Mouse (Mus musculus) urinary bladder, postnatal 4 days (tissue): Measurements from ENCODE around the gene Vwce.

Experiments
- DNase-seq, 2 experiments: peaks; one replicate each; pipeline ENCODE4 v3.0.0; 2021 to 2022; ENCODE audit warnings: low spot score in 2 of 2

Gene Vwce

DNA sequence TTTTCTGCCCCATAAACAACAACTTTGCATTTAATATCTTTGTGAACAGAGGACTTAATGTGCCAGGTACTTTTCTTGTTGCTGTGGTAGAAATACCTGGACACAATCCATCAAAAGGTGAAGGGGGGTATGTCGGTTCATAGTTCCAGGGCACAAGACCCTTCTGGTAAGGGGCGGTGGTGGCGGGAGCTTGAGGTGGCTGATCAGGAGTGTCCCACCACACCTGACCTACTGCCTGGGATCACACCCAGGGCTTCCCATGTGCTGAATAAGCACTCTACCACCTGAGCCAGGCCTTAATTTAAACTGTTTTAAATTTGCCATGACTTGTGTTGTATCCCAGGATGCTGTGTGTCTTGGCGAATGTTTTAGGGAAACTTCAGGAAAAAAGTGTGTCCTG, 57.1 kb downstream of the Vwce start:
- DNase-seq = no peak

DNA sequence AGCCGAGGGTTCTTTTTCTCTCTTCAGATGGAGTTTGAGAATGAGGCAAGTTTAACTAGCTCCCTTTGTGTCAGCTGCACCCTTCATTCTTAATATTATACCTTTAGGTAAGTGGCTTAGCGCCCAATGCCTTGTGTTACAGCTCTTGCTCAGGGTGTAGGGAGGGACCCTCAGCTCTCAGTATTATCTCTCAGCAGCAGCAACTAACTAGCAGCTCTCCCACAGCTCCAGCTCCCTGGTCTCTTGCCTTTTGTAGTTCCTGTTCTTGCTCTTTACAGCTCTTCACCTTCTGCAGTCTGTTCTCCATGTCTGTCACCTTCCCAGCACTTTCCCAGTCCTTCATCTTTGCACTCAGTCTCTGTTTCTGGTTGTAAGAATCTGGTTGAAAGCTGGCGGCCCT, 57.6 kb downstream of the Vwce start:
- DNase-seq = no peak

DNA sequence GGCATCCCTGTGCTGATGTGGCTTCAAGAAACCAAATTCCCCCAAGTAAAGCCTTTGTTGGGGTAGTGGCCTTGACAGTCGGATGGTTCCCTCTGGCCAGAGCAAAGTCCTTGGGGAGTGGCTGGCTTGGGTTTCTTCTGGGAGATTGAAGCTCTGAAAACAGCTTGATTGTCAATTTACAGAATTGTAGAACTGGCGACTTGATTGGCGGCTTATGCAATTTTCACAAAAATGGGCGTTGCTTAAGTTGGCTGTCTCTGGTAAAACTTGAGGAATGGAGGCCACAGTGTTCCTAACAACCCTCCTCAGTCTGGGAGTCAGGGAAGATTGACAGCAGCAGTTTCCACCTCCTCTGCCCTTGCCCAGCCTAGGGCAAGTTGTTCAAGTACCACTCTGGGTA, 58.3 kb downstream of the Vwce start:
- no peak for DNase-seq

DNA sequence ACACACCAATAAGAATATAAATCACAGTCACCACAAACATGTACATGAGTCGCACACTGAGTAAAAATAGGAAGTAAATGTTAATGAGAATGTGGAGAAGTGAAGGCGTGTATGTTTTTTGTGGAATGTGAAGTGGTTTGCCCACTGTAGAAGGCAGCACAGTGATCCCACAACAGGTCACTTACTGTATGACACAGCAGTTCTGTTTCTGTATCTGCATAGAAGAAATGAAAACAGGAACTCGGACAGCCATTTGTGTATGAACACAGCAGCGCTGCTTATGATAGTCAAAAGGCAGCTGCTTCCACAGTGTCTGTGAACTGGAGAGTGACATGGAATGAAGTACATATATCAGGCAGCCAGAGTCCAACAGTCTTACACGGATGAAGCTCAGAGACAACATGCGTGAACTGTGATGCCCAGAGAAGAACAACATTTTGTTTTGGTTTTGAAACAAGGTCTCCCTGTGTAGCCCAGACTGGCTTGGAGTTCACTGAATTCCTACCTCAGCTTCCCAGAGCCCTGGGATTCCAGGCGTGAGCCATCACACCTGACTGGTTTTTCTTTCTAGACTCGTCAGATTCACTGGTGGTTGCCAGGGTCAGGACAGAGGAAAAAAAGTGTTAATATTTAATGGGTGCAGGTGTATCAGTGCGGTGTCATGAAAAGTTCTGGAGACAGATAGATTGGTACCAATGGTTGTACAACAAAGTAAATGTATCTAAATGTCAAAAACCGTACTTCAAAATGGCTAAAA, 60.1 kb downstream of the Vwce start:
- no peak for DNase-seq

DNA sequence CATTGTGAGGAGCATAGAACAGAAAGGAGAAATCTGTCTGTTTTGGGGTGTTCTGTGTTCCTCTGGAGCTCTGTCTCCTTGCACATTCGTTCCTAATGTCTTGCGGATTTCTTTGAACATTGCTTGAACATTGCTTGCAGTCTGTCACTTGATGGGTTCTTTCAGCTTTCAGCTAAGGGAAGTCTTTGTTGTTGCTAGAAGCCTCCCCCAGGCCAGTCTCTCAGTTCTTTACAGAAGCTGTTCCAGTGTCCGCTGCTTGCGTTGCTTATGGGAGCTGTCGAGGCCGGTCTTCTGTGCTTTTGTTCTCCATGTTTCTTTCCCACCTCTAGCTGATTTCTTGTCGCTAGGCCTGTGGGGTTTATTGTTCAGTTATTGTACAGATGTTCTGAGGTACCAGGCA, 61.8 kb downstream of the Vwce start:
- no peak for DNase-seq

DNA sequence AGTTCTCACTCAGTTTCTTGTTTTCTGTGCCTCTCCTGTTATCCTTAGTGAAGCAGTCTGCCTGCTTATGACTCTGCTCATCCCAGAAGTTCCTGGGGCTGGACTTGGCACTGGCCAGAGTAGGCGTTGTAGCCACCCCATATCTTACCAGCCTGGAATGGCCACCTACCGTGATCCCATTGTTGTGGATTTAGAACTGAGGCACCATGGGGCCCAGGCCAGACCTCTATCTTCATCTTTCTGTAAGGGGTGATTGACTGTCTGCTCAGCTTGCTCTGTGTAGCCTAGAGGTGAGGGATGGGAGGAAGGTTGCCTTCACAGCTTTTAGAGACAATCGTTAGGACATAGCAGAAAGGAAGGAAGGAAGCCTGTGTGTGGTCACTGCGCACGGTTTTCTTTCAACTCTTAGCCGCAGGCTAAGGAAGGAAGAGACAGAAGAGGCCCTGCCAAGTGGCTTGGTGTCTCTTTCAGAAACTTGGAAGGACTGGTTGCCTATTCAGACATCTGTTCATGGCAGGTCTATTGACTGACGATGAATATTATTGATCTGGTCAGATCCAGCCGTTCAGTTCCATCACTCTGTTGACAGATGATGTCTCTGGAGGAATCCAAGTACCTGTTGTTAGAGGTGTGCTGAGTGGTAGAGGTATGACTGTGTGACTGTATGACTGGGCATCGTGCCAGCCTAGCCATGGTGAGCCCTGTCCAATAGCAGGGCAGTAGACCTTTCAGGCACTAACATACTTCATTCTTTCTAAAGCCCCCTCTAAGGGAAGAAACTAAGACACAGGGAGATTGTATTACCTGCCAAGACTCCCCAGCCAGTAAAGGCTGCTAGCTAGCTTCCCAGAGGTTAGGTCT, 64.3 kb downstream of the Vwce start:
- no peak for DNase-seq

DNA sequence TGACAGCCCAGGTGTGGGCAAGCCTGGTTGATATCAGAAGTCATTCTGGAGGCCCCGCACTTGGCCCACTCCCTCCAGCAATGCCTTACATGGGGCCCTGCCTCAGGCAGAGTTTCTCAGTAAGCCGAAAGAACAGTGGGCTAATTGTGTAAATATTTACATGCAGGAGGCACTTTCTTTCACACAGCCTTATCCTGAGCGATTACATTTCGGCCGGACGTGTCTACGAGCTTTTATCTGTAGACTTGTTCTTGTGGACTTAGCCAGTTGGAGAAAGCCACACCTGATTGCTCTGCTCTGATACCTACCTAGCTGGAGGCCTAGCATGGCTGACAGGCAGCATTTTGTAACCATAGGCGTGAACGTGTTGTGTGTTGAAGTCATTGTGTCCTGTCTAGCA, 65.8 kb downstream of the Vwce start:
- DNase-seq = no peak

DNA sequence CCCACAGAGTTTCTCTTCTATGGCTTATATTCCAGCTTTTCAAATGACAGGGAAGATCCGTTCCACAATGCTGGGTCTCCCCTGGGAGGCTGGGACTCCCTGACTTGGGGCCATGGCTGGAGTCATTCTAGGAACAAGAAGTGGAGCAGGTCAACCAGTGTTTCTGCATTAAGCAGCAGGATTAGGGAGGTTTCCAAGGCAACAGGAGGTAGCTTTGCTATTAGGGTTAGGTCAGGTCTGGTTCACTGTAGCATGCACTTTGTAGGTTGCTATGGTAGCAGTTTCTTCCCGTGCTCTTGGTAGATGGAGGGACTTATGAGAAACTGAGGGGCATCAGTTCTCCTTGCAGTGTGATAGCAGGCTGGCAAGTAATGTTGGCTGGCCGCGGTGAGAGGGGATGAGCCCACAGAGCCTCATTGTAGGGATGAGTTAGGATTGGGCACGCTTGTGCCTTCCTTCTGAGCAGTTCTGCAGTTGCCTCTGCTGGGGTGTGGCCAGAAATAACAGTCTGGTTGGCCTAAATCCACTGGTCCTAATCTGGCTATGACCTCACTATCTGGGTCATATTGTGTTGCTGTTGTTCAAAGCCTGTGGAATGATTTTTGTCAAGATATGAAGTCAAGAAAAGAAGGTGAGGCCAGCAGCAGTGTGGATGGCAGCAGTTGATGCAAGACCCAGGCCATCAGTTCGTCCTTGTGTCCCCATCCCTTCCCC, 67.2 kb downstream of the Vwce start:
- no peak for DNase-seq

DNA sequence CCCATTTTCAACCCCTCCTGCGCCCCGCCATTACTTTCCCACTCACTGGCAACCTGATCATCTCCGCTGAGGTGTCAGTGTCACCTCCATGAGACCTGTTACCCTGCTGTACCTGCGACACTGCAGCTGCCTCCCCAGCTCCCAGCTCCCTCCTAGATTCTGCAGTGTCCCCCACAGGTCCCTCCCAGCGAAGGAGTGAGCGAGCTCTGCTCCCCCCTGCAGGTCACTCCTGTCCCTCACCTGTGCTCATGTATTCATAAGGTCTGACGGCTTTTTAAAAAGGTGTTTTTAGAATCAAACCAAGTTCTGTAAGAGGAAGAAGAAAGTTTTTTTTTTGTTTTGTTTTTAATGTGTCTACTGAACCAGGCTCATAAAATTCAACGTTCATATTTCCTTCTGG, 68.1 kb downstream of the Vwce start:
- DNase-seq = no peak

DNA sequence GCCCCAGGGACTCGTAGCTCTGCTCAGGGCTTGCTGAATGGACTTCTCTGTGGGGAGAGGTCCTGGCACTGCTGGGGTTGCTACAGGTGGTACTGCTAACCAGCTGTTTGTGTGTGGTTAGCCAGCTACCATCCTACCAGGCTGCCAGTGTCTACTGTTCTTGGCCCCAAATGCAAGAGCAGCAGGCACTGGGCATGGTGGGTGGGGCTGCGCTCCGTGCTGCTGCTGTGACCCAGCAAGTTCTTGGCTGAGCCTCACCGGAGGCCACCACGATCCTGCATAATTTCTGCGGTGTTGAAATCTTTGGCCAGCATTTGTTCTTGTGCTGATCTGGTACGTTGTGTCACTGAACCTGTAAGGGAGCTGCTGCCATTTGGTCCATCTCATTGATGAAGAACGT, 69.5 kb downstream of the Vwce start:
- no peak for DNase-seq

DNA sequence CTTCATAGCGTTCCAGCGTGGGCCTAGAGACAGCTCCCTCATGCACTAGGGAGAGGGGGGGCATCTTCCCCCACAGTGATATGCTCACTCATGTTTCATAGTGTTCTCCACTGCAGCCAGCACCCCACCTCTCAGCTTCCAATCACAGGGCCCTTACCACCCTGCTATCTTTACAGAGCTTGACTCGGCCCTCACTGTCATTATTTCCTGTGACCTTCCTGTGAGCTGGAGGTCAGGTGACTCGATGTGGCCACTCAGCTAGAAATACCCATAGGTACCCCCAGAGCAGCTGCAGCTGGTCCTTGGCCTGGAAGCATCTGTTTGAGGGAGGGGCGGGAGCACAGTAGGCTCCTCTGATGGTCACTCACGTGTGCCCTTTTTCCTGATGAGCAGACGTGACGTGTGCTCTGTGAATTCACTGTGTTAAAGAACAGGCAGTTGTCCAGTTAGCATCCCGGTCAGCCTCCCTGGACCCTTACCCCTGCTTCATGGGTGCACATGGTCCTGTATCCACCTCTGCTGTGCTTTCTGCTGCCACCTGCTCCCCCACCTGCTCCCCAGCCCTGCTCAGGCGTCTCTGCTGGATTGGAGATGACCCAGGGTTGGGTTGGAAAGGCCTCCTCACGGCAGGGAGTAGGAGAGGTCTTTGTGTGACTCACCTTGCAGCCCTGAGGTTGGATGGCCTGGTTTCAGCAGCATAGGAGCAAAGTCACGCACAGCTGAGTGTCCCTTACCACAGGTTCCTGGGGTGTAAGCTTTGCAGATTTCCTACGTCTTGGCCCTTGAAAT, 73.3 kb downstream of the Vwce start:
- no peak for DNase-seq

DNA sequence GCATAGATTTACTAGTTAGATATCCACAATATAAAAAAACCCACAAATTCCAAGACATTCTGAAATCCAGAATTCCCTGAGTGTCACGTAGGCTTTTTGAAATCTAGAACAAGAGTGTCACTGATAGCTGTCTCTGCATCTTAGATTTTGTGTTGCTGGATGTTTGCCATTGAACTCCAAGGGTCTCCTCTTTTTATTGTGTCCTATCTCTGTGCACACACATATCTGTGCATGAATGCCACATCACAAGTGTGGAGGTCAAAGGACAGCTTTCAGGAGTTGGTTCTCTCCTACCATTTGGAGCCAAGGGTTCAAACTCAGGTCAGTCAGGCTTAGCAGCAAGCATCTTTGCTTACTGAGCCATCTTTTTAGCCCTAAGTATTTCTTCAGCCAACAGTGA, 73.9 kb downstream of the Vwce start:
- DNase-seq = no peak

DNA sequence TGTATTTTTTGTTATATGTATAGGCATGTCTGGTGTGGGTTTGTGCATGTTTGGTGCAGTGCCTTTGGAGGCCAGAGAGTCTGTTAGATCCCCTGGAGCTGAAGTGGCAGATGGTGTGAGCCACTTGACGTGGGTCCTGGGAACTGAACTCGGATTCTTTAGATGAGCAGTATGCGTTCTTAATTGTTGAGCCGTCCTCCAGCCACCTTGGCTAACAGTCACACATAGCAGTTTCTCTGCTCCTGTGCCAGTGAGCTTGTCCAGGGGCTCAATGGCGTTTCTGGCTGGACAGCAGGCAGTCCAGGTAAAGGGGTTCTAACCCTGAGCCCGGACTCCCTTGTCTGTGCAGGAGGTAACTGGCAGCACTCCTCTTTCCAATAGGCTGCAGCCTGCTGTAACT, 74.9 kb downstream of the Vwce start:
- no peak for DNase-seq

DNA sequence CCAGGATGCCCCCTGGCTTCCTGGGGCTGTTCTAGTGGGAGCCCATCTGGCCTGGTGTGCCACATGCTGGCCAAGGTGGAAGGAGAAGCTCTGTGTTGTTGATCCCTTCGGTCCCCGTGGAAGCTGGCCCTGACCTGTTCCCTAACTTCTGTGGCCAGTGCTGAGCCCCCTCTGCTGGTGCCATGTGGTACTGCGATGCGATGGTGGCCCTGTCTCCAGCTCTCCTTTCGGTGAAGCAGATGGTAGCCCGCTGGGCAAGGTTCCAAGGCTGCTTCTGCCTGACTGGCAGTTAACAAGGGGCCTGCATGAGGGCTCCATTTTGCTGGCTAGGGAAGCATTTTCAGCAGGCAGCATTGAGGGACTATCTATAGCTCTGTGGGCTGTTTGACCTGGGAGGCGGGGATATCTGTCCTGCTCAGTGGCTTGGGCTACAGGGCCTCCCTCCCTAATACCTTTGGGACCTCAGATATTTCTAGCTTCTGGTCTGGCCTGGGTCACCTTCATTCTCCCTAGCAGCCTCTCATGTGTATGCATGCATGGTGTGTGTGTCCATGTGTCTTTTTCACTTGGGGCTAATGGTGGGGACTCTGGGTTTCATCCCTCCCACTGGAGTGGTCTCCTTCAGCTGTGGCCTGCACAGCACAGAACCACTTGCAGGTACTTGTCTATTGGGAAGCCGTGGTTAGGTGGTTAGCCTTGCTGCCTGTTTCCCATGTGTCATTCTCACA, 75.5 kb downstream of the Vwce start:
- peak; percentile 86 to 94 for DNase-seq

DNA sequence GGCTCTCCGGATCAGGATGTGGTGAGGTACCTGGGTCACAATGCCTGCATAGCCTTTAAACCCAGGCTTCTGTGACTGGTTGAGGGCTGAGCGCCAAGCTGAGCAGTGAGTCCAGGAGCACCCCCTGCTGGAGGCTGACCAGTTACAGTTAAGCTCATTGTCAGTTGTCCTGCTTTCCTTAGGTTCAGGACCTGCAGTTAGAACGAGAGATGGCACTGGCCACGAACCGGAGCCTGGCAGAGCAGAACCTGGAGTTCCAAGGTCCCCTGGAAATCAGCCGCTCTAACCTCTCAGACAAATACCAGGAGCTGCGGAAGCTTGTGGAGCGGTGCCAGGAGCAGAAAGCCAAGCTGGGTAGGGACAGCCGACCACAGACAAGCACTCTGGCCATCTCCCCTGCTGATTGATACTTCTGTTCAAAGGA, 76.1 kb downstream of the Vwce start:
- DNase-seq = no peak

DNA sequence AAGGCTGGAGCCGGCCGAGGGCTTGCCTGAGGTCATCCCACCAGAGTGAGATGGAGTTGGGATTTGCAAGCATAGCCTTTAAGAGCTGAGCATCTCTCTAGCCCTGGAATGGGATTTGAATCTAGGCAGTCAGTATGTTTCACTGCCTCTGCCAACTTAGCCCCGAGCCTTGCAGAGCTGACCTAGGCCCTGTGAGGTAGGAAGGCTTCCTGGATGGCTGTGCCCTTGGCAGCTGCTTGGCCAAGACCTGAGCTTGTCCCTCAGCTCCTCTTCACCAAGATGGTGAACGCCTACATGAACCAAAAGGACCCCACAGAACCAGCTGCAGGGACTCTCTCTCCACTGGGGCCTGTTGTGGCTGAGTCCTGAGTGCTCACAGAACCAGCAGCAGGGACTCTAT, 76.7 kb downstream of the Vwce start:
- no peak for DNase-seq

DNA sequence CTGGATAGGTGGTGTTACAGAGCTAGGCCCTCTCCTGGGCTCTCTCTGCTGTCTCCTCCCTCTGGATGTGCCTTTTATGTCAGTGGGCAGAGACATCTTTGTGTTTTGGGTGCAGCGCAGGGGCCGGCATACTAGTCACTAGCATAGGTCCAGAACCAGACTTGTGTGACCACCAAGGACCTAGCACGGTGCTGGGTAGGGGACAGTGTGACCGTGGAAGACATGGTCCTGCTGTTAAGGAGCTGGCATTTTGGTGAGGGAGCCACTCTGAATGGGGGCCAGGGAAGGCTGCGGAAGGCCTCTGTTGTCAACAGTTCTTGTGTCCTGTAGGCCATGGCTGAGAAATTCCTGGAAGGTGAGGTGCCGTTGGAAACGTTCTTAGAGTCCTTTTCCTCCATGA, 78.2 kb downstream of the Vwce start:
- no peak for DNase-seq

DNA sequence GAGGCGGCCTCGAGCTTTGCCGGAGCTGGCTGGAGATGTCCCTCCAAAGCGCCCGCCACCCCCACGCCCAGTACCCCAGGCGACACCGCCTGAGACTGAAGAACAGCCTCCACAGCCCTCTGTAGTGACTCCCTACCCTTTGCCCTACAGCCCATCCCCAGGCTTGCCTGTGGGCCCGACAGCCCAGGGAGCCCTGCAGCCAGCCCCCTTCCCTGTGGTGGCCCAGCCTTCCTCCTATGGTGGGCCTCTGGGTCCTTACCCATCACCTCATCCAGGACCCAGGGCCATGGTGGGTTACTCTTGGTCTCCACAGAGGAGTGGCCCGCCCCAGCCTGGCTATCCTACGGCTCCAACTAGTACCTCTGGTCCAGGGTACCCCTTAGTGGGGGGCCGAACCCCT, 78.6 kb downstream of the Vwce start:
- no peak for DNase-seq

DNA sequence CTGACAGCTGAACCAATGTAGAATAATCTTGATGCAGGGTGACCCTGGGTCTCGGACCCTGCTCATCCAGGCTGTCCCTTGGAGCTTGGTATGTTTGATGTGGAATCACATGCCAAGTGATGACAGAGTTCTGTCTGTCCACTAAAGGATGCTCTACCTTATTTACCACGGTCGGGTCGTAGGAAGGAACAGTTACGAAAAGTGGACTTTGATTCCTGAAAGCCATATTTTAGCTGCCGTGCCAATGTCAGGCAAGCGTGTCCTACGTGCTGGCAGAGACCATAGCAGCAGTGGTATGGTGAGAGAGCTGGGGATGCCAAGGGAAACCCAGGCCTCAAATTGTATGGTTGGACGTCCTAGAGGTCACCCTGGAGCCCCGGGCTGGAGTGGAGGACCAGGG, 79.5 kb downstream of the Vwce start:
- no peak for DNase-seq

DNA sequence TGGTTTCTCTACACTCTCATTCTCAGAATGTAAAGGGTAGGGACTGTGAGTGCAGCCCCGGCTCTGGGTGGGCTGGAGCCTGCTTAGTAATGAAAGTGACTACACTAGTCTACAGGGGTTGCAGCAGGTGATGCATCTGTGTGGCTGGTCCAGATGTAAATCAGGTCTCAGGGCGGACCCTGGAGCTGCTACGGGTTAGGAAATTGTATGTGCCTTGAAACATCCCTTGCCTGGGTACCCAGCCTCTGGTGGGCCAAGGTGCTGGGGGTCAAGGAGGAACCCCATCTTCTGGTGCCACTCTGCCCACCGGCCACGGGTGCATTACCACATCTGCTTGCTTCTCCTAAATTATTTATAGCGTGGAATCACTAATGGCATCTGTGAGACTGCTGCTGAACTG, 80.2 kb downstream of the Vwce start:
- no peak for DNase-seq
